Mouse (Mus musculus) left cerebral cortex, postnatal 4 days (tissue): ENCODE data around the gene Dnajc11. TPM values are rescaled to one million over a fixed set of nuclear protein-coding genes. Genes with fewer than 3 reads are reported as not detected.

Experiments
- DNase-seq: peaks from one replicate; pipeline ENCODE4 v3.0.0-alpha.2; 2022
- intact Hi-C: fragments of 180-260 bp; cut with DNase I; formaldehyde crosslinking; loops from one replicate; pipeline ENCODE4 v1.15.1; 2025
- total RNA-seq, 2 experiments: library from RNA; stranded (reverse); gene quantifications; 2 replicates each; pipeline ENCODE4 v1.2.3; 2021

Dnajc11 gene
- total RNA-seq, 2 experiments from 2014 or later: 74.9 to 79.2 TPM

- no peak for DNase-seq
- intact Hi-C loops: no loop called here
These were observed 651 bp upstream of the Dnajc11 start for GRCm38 (mm10) chr4:151932576-151933504.

- DNase-seq: no peak
These were observed 703 bp downstream of the Dnajc11 start for GRCm38 (mm10) chr4:151934215-151934572.

GRCm38 (mm10) chr4:151937441-151937840, 4.0 kb downstream of the Dnajc11 start:
- no peak for DNase-seq
- intact Hi-C loops: no loop called here

More at GRCm38 (mm10) chr4:151934215-151934572, 703 bp downstream of the Dnajc11 start:
- intact Hi-C loops: no loop called here

- no peak for DNase-seq
- intact Hi-C loops: no loop called here
These were observed 4.6 kb downstream of the Dnajc11 start for GRCm38 (mm10) chr4:151938089-151938488.

GRCm38 (mm10) chr4:151946211-151946610, 12.7 kb downstream of the Dnajc11 start:
- intact Hi-C loops: no loop called here
- DNase-seq: no peak

GRCm38 (mm10) chr4:151948497-151949471, 15.3 kb downstream of the Dnajc11 start:
- intact Hi-C loops: no loop called here
- no peak for DNase-seq

GRCm38 (mm10) chr4:151953209-151953608, 19.7 kb downstream of the Dnajc11 start:
- no peak for DNase-seq
- intact Hi-C loops: no loop called here

- intact Hi-C loops: no loop called here
- no peak for DNase-seq
These were observed 22.3 kb downstream of the Dnajc11 start for GRCm38 (mm10) chr4:151955791-151956190.

GRCm38 (mm10) chr4:151957584-151958315, 24.3 kb downstream of the Dnajc11 start:
- intact Hi-C loops: no loop called here
- no peak for DNase-seq

GRCm38 (mm10) chr4:151959849-151960512, 26.5 kb downstream of the Dnajc11 start:
- DNase-seq: no peak

GRCm38 (mm10) chr4:151960513-151960854, 27.0 kb downstream of the Dnajc11 start:
- DNase-seq: no peak
- intact Hi-C loops: no loop called here

More at GRCm38 (mm10) chr4:151959849-151960512, 26.5 kb downstream of the Dnajc11 start:
- intact Hi-C loops: no loop called here

GRCm38 (mm10) chr4:151962817-151963216, 29.3 kb downstream of the Dnajc11 start:
- intact Hi-C loops: no loop called here
- no peak for DNase-seq

- intact Hi-C loops: no loop called here
- DNase-seq: no peak
These were observed 34.9 kb downstream of the Dnajc11 start for GRCm38 (mm10) chr4:151968204-151968921.

GRCm38 (mm10) chr4:151972221-151972967, 38.9 kb downstream of the Dnajc11 start:
- intact Hi-C loops: no loop called here
- DNase-seq: no peak

GRCm38 (mm10) chr4:151975441-151975840, 42.0 kb downstream of the Dnajc11 start:
- intact Hi-C loops: no loop called here

GRCm38 (mm10) chr4:151977748-151978147, 44.3 kb downstream of the Dnajc11 start:
- DNase-seq: peak; percentile 87
- intact Hi-C loops: no loop called here

More at GRCm38 (mm10) chr4:151975441-151975840, 42.0 kb downstream of the Dnajc11 start:
- peak; percentile 44 for DNase-seq

- no peak for DNase-seq
- intact Hi-C loops: loop anchor here (2.0 to 5.0 kb wide), 2 partner anchors 47 to 58 kb away; partner anchors contain the start of genes Nol9, Tas1r1 and Zbtb48
These were observed 47.2 kb downstream of the Dnajc11 start for GRCm38 (mm10) chr4:151980699-151981098.

- DNase-seq: peak; percentile 80
- intact Hi-C loops: loop anchor here (2.0 to 5.0 kb wide), 2 partner anchors 46 to 57 kb away; partner anchors contain the start of genes Nol9, Tas1r1 and Zbtb48
These were observed 47.9 kb downstream of the Dnajc11 start for GRCm38 (mm10) chr4:151981363-151981762.
